Mouse (Mus musculus): ENCODE data around the gene Col15a1.

DNA sequence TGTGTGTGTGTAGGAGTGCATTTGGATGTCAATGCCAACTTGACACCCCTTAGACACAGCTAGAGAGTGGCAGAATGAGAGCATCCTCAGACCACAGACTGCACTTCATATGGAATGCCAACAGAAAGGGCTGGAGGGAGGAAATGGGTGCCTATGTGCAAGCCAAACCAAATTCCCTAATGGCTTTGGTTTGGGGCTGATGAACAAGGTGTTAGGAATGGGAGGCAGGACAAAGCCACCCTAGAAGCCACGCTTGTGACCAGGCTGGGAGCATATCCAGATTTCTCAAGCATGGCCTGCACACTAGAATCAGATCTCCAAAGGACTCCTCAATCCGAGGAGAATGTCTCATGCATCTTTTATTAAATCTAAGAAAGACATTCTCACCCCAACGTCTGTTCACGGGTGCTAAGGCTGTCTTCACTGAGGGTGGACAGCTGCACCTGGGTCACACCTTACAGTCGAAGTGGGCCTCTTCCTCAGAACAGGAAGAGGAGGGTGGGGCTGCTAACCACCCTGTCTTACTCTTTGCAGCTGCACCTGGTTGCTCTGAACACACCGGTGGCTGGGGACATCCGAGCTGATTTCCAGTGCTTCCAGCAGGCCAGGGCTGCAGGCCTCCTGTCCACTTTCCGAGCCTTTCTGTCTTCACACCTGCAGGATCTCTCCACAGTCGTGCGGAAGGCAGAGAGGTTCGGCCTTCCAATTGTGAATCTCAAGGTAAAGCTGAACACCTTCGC is 102.1 kb downstream of the Col15a1 start:
- TF ChIP-seq CTCF (IDR thresholded peaks at IDR 0.05; ENCODE audit: low read depth) (no peak), EP300 (IDR thresholded peaks at IDR 0.05; ENCODE audit: low read depth) (no peak)

Data from liver, embryonic 14.5 days (tissue).